Mouse (Mus musculus): ENCODE measurements around the gene Mogat1. TPM values are rescaled to one million over a fixed set of nuclear protein-coding genes. Genes with fewer than 3 reads are reported as not detected.

Gene Mogat1
- polyA plus RNA-seq, 1 experiment from 2014 or later, result not detected

GRCm38 (mm10) chr1:78502527-78502926 lies 8.3 kb upstream of the Mogat1 start:
- 92% methylated on average over 6 of the region's 6 CpGs for WGBS
- Histone ChIP-seq H3K4me3 (ENCODE audit: low read depth, low read length) (no peak overlapping the region), H3K27me3 (ENCODE audit: control insufficient read depth, insufficient read depth, low read length) (no peaks in the 10 kb centered on the region), H3K9ac (ENCODE audit: low read length) (no peak overlapping the region), H3K4me1 (replicated peaks; ENCODE audit: control insufficient read depth, insufficient read depth, low read length) (no peaks in the 10 kb centered on the region), H3K9me3 (ENCODE audit: control insufficient read depth, low read length) (no peaks in the 10 kb centered on the region), H3K27ac (ENCODE audit: low read depth, low read length) (no peak overlapping the region), H3K36me3 (ENCODE audit: control insufficient read depth, insufficient read depth, low read length) (no peaks in the 10 kb centered on the region), H3K4me2 (ENCODE audit: low read depth, low read length, severe bottlenecking) (no peak overlapping the region)
- DNase-seq (ENCODE audit: low spot score) (no peak), ATAC-seq (replicated peaks; ENCODE audit: low FRiP score) (no peak)

DNA sequence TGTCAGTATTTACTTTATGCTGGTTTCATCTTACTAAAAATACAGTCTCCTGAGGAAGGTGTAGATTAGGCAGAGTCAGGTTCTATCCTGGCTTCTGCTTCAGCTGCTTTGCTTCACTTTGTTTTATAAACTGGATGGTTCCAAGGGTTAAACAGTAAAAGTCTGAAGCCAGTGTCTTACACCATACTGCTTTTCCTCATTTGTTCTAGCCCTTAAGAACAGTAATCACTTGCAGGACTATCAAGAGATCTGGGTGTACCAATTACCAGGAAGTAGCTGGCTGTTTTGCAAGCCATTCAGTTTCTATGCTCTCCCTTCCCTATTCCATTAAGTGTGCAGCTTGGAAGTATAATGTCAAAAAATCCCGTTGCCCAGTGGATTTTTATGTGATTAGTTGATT lies 3.7 kb upstream of the Mogat1 start:
- no peaks in the 10 kb centered on the region for H3K27me3 ChIP-seq (ENCODE audit: control insufficient read depth, insufficient read depth, low read length)

DNA sequence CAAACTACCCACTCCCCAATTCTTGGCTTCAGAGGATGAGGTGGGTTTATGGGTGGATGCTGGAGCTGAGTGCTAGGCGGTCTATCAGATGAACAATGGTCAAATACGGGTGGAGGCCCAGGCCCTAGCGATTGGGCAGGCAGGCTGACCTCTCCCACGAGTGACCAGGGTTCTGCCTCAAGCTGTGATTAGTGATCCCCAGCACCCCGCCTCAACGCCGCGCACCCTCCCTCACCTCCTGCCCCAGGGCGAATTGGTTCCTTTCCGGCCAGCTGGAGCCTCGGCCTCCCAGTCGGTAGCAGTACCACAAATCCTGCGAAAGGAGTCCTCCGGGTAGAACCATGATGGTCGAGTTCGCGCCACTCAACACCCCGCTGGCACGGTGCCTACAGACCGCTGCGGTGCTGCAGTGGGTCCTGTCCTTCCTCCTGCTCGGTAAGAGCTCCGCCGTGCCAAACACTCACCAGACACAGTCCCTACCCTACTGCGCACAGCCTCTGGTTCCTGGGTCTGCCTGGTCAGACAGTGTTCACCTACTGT lies 900 bp downstream of the Mogat1 start, which contains the start of gene BC035947:
BC035947 (minus strand) TSS at position 538 of the 540 bp plus-strand sequence.
- H3K9me3 ChIP-seq (ENCODE audit: control insufficient read depth, low read length), result no peaks in the 10 kb centered on the region
- 0 out of 2 replicates have a peak, but pooled peaks cover 3% of the 10 kb centered on the region for H3K4me1 ChIP-seq (replicated peaks; ENCODE audit: control insufficient read depth, insufficient read depth, low read length)
- H3K4me2 ChIP-seq (ENCODE audit: low read depth, low read length, severe bottlenecking), result peak within 1 kb of the TSS; percentile 55
- H3K36me3 ChIP-seq (ENCODE audit: control insufficient read depth, insufficient read depth, low read length), result no peaks in the 10 kb centered on the region
- H3K4me3 ChIP-seq (ENCODE audit: low read depth, low read length), result peak within 1 kb of the TSS; percentile 29
- DNase-seq (ENCODE audit: low spot score) (peak; percentile 67), ATAC-seq (replicated peaks; ENCODE audit: low FRiP score) (peak; percentile 24)
- no peaks in the 10 kb centered on the region for H3K27me3 ChIP-seq (ENCODE audit: control insufficient read depth, insufficient read depth, low read length)
- 2% methylated on average over 25 of the region's 25 CpGs for WGBS
- peak within 1 kb of the TSS; percentile 55 for H3K9ac ChIP-seq (ENCODE audit: low read length)
- no peak within 1 kb of the TSS for H3K27ac ChIP-seq (ENCODE audit: low read depth, low read length)

More for the DNA sequence above, 3.7 kb upstream of the Mogat1 start:
- ATAC-seq (replicated peaks; ENCODE audit: low FRiP score), result no peak
- Histone ChIP-seq H3K27ac (ENCODE audit: low read depth, low read length) (no peak overlapping the region), H3K9ac (ENCODE audit: low read length) (no peak overlapping the region), H3K4me3 (ENCODE audit: low read depth, low read length) (no peak overlapping the region), H3K4me2 (ENCODE audit: low read depth, low read length, severe bottlenecking) (no peak overlapping the region), H3K4me1 (replicated peaks; ENCODE audit: control insufficient read depth, insufficient read depth, low read length) (0 out of 2 replicates have a peak, but pooled peaks cover 3% of the 10 kb centered on the region), H3K36me3 (ENCODE audit: control insufficient read depth, insufficient read depth, low read length) (no peaks in the 10 kb centered on the region), H3K9me3 (ENCODE audit: control insufficient read depth, low read length) (no peaks in the 10 kb centered on the region)
- no peak for DNase-seq (ENCODE audit: low spot score)
- WGBS, result 69% methylated on average over 1 of the region's 1 CpGs

GRCm38 (mm10) chr1:78512756-78513155 lies 2.0 kb downstream of the Mogat1 start:
- no peak for DNase-seq (ENCODE audit: low spot score)
- Histone ChIP-seq H3K9me3 (ENCODE audit: control insufficient read depth, low read length) (no peaks in the 10 kb centered on the region), H3K36me3 (ENCODE audit: control insufficient read depth, insufficient read depth, low read length) (no peaks in the 10 kb centered on the region), H3K27me3 (ENCODE audit: control insufficient read depth, insufficient read depth, low read length) (no peaks in the 10 kb centered on the region), H3K4me1 (replicated peaks; ENCODE audit: control insufficient read depth, insufficient read depth, low read length) (0 out of 2 replicates have a peak, but pooled peaks cover 3% of the 10 kb centered on the region), H3K9ac (ENCODE audit: low read length) (no peak overlapping the region), H3K27ac (ENCODE audit: low read depth, low read length) (no peak overlapping the region), H3K4me2 (ENCODE audit: low read depth, low read length, severe bottlenecking) (no peak overlapping the region), H3K4me3 (ENCODE audit: low read depth, low read length) (no peak overlapping the region)
- no peak for ATAC-seq (replicated peaks; ENCODE audit: low FRiP score)
- 77% methylated on average over 8 of the region's 8 CpGs for WGBS

DNA sequence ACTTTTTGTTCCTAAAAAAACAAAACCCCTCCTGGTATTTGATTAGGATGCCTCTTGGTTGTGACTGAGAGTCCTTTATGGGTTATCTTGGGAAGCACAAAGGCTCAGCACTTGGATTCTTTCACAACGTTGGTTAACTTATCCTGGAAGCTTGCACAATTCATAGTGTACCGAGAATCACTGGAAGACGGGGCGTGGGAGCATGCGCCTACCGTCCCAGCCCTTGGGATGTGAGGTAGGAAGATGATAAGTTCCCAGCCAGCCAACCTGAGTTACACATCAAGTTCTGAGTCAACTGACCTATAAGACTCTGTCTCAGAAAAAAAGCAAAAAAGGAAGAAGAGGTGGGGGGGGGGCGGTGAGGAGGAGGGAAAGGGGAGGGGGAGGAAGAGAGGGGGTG lies 8.1 kb downstream of the Mogat1 start:
- ATAC-seq (replicated peaks; ENCODE audit: low FRiP score) (no peak), DNase-seq (ENCODE audit: low spot score) (no peak)
- Histone ChIP-seq H3K4me3 (ENCODE audit: low read depth, low read length) (no peak overlapping the region), H3K9ac (ENCODE audit: low read length) (no peak overlapping the region), H3K9me3 (ENCODE audit: control insufficient read depth, low read length) (no peaks in the 10 kb centered on the region), H3K27me3 (ENCODE audit: control insufficient read depth, insufficient read depth, low read length) (no peaks in the 10 kb centered on the region), H3K4me2 (ENCODE audit: low read depth, low read length, severe bottlenecking) (no peak overlapping the region), H3K27ac (ENCODE audit: low read depth, low read length) (no peak overlapping the region), H3K36me3 (ENCODE audit: control insufficient read depth, insufficient read depth, low read length) (no peaks in the 10 kb centered on the region), H3K4me1 (replicated peaks; ENCODE audit: control insufficient read depth, insufficient read depth, low read length) (no peaks in the 10 kb centered on the region)
- WGBS, result 89% methylated on average over 7 of the region's 7 CpGs

DNA sequence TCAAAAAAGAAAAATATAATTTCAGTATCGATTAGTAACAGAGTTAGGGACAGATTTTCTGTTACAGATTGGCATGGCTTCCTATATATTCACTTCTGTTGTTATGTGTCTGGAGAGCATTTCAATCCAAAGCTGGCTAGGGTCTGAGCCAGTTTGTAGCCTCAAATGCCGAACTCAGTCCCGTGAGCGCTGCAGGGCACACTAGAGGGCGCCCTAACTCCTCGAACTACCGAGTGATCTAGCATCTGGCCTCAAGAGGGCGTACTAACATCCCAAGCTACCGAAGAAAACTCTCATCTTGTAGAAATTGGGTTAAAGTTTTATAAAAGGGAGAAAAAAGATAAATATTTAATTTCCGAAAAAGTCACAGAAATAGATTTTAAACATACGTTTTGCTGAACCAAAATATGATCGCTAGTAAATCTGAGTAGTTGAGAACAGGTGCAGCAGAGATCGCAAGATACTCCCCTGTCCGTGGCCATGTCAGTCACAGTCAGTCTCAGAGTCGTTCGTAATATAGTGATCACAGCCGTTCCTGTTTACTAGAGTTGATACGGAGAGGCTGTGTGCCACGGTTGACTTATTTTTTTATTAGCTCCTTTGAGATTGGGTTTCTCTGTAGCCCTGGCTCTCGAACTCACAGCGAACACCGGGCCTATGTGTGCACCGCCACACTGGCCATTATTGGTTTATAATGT lies 14.5 kb downstream of the Mogat1 start:
- Histone ChIP-seq H3K9ac (ENCODE audit: low read length) (no peak overlapping the region), H3K4me3 (ENCODE audit: low read depth, low read length) (no peak overlapping the region), H3K36me3 (ENCODE audit: control insufficient read depth, insufficient read depth, low read length) (no peaks in the 10 kb centered on the region), H3K27ac (ENCODE audit: low read depth, low read length) (no peak overlapping the region), H3K4me2 (ENCODE audit: low read depth, low read length, severe bottlenecking) (no peak overlapping the region), H3K9me3 (ENCODE audit: control insufficient read depth, low read length) (no peaks in the 10 kb centered on the region), H3K4me1 (replicated peaks; ENCODE audit: control insufficient read depth, insufficient read depth, low read length) (no peaks in the 10 kb centered on the region), H3K27me3 (ENCODE audit: control insufficient read depth, insufficient read depth, low read length) (no peaks in the 10 kb centered on the region)
- DNase-seq (ENCODE audit: low spot score) (peak; percentile 82), ATAC-seq (replicated peaks; ENCODE audit: low FRiP score) (no peak)
- WGBS, result 52% methylated on average over 23 of the region's 23 CpGs

DNA sequence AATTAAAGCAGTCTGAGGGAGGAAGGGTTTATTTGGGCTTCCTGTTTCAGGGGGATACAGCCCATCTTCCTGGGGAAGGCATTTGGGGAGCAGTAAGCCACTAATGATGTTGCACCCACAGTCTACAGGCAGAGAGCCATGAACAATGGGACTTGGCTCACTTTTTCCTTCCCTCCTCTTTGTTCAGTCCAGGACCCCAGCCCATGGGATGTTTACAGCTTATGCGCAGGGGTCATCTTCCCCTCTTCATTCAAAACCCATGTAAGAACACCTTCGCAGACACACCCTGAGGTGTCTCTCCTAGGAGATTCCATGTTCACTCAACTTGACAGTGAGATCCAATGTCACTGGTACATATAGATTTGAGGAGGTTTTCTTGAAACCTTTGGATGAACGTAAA lies 17.6 kb downstream of the Mogat1 start:
- WGBS, result 94% methylated on average over 3 of the region's 3 CpGs
- H3K4me2 ChIP-seq (ENCODE audit: low read depth, low read length, severe bottlenecking), result no peak overlapping the region
- ATAC-seq (replicated peaks; ENCODE audit: low FRiP score) (no peak), DNase-seq (ENCODE audit: low spot score) (no peak)
- no peak overlapping the region for H3K27ac ChIP-seq (ENCODE audit: low read depth, low read length)
- H3K27me3 ChIP-seq (ENCODE audit: control insufficient read depth, insufficient read depth, low read length), result no peaks in the 10 kb centered on the region
- no peak overlapping the region for H3K4me3 ChIP-seq (ENCODE audit: low read depth, low read length)
- H3K9me3 ChIP-seq (ENCODE audit: control insufficient read depth, low read length), result no peaks in the 10 kb centered on the region
- H3K9ac ChIP-seq (ENCODE audit: low read length), result no peak overlapping the region
- H3K4me1 ChIP-seq (replicated peaks; ENCODE audit: control insufficient read depth, insufficient read depth, low read length), result no peaks in the 10 kb centered on the region
- H3K36me3 ChIP-seq (ENCODE audit: control insufficient read depth, insufficient read depth, low read length), result no peaks in the 10 kb centered on the region

DNA sequence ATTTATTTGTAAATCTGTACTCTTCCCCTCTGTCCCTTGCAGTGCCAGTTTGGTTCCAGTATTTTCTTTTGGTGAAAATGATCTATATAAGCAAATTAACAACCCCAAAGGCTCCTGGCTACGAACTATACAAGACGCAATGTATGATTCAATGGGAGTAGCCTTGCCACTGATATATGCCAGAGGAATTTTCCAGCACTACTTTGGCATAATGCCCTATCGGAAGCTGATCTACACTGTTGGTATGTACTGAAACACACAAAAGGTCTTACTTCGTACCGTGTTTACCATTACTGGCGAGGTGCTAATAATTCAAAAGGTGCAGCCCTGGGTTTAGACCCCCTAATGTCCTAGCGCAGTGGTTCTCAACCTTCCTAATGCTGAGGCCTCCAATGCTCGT lies 18.2 kb downstream of the Mogat1 start:
- Histone ChIP-seq H3K9ac (ENCODE audit: low read length) (no peak overlapping the region), H3K36me3 (ENCODE audit: control insufficient read depth, insufficient read depth, low read length) (no peaks in the 10 kb centered on the region), H3K27ac (ENCODE audit: low read depth, low read length) (no peak overlapping the region), H3K9me3 (ENCODE audit: control insufficient read depth, low read length) (no peaks in the 10 kb centered on the region), H3K27me3 (ENCODE audit: control insufficient read depth, insufficient read depth, low read length) (no peaks in the 10 kb centered on the region), H3K4me3 (ENCODE audit: low read depth, low read length) (no peak overlapping the region), H3K4me2 (ENCODE audit: low read depth, low read length, severe bottlenecking) (no peak overlapping the region), H3K4me1 (replicated peaks; ENCODE audit: control insufficient read depth, insufficient read depth, low read length) (no peaks in the 10 kb centered on the region)
- DNase-seq (ENCODE audit: low spot score), result no peak
- 90% methylated on average over 8 of the region's 8 CpGs for WGBS
- no peak for ATAC-seq (replicated peaks; ENCODE audit: low FRiP score)

All from forebrain, embryonic 11.5 days (tissue).